Mouse (Mus musculus): ENCODE measurements around the gene Esrrg. TPM values are rescaled to one million over a fixed set of nuclear protein-coding genes. Genes with fewer than 3 reads are reported as not detected.

Gene Esrrg
- polyA plus RNA-seq (2014; fragmentation: Nextera tagmentation; extraction: Ambion mirVana): 10.2 and 14.6 TPM in 2 replicates

GRCm38 (mm10) chr1:187608261-187608921, at the start of gene Esrrg:
TSS of gene Esrrg (plus strand) at chr1:187608791.
- Histone ChIP-seq H3K27me3 (ENCODE audit: control insufficient read depth, insufficient read depth, low read length) (peaks cover 69% of the 10 kb centered on the region), H3K4me2 (replicated peaks; ENCODE audit: low read depth, low read length) (peak within 1 kb of the TSS; percentile 68), H3K27ac (ENCODE audit: low read depth, low read length) (no peak within 1 kb of the TSS), H3K36me3 (ENCODE audit: control insufficient read depth, insufficient read depth, low read length) (no peaks in the 10 kb centered on the region), H3K9me3 (ENCODE audit: control insufficient read depth, low read length) (no peaks in the 10 kb centered on the region), H3K9ac (ENCODE audit: low read depth, low read length) (peak within 1 kb of the TSS; percentile 55), H3K4me1 (replicated peaks; ENCODE audit: control insufficient read depth, insufficient read depth, low read length) (peaks cover 9% of the 10 kb centered on the region), H3K4me3 (ENCODE audit: low read depth, low read length) (peak within 1 kb of the TSS; percentile 41)
- 1% methylated on average over 21 of the region's 21 CpGs for WGBS
- no peak for ATAC-seq (ENCODE audit: low FRiP score)
- peak; percentile 59 for DNase-seq (ENCODE audit: low spot score)

GRCm38 (mm10) chr1:187583982-187584381, 24.6 kb upstream of the Esrrg start:
- no peaks in the 10 kb centered on the region for H3K36me3 ChIP-seq (ENCODE audit: control insufficient read depth, insufficient read depth, low read length)
- no peaks in the 10 kb centered on the region for H3K27me3 ChIP-seq (ENCODE audit: control insufficient read depth, insufficient read depth, low read length)
- no peaks in the 10 kb centered on the region for H3K4me1 ChIP-seq (replicated peaks; ENCODE audit: control insufficient read depth, insufficient read depth, low read length)
- ATAC-seq (ENCODE audit: low FRiP score): no peak
- no peak overlapping the region for H3K9ac ChIP-seq (ENCODE audit: low read depth, low read length)
- H3K4me3 ChIP-seq (ENCODE audit: low read depth, low read length): no peak overlapping the region
- H3K4me2 ChIP-seq (replicated peaks; ENCODE audit: low read depth, low read length): no peak overlapping the region
- DNase-seq (ENCODE audit: low spot score): no peak
- H3K27ac ChIP-seq (ENCODE audit: low read depth, low read length): no peak overlapping the region
- no peaks in the 10 kb centered on the region for H3K9me3 ChIP-seq (ENCODE audit: control insufficient read depth, low read length)

- WGBS: 92% methylated on average over 8 of the region's 8 CpGs
- DNase-seq (ENCODE audit: low spot score) (no peak), ATAC-seq (ENCODE audit: low FRiP score) (no peak)
- Histone ChIP-seq H3K27ac (ENCODE audit: low read depth, low read length) (no peak overlapping the region), H3K9ac (ENCODE audit: low read depth, low read length) (no peak overlapping the region), H3K9me3 (ENCODE audit: control insufficient read depth, low read length) (no peaks in the 10 kb centered on the region), H3K27me3 (ENCODE audit: control insufficient read depth, insufficient read depth, low read length) (no peaks in the 10 kb centered on the region), H3K4me3 (ENCODE audit: low read depth, low read length) (no peak overlapping the region), H3K36me3 (ENCODE audit: control insufficient read depth, insufficient read depth, low read length) (no peaks in the 10 kb centered on the region), H3K4me1 (replicated peaks; ENCODE audit: control insufficient read depth, insufficient read depth, low read length) (no peaks in the 10 kb centered on the region), H3K4me2 (replicated peaks; ENCODE audit: low read depth, low read length) (no peak overlapping the region)
Measured at GRCm38 (mm10) chr1:187586541-187587075, 22.0 kb upstream of the Esrrg start.

DNA sequence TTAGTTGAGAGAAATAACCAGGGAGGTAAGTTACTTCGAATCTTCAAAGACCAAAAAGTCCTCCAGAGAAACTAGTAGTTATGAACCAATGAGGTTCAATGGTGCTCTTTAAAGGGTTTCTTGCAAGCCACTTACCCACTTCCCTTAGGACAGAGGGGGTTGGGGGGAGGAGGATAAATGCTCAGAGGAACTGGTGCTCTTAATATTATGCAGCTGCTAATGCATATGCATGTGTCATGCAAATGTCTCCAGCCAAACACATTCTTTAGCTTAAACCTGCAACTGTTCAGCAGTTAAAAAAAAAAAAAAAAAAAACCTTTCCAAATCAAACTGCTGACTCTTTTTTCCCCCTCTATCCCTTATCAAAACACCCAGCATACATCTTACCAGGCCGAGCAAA, 5.6 kb upstream of the Esrrg start:
- H3K4me2 ChIP-seq (replicated peaks; ENCODE audit: low read depth, low read length): no peak overlapping the region
- H3K27me3 ChIP-seq (ENCODE audit: control insufficient read depth, insufficient read depth, low read length): peaks cover 38% of the 10 kb centered on the region
- no peaks in the 10 kb centered on the region for H3K36me3 ChIP-seq (ENCODE audit: control insufficient read depth, insufficient read depth, low read length)
- H3K4me1 ChIP-seq (replicated peaks; ENCODE audit: control insufficient read depth, insufficient read depth, low read length): peaks cover 9% of the 10 kb centered on the region
- 61% methylated on average over 2 of the region's 2 CpGs for WGBS
- no peak overlapping the region for H3K27ac ChIP-seq (ENCODE audit: low read depth, low read length)
- ATAC-seq (ENCODE audit: low FRiP score) (no peak), DNase-seq (ENCODE audit: low spot score) (peak; percentile 5)
- H3K9me3 ChIP-seq (ENCODE audit: control insufficient read depth, low read length): 0 out of 2 replicates have a peak, but pooled peaks cover 3% of the 10 kb centered on the region
- H3K4me3 ChIP-seq (ENCODE audit: low read depth, low read length): no peak overlapping the region
- no peak overlapping the region for H3K9ac ChIP-seq (ENCODE audit: low read depth, low read length)

GRCm38 (mm10) chr1:187604063-187604484, 4.5 kb upstream of the Esrrg start:
- under 1% methylated on average over 11 of the region's 11 CpGs for WGBS
- no peak for ATAC-seq (ENCODE audit: low FRiP score)
- H3K27me3 ChIP-seq (ENCODE audit: control insufficient read depth, insufficient read depth, low read length): peaks cover 48% of the 10 kb centered on the region
- no peak overlapping the region for H3K27ac ChIP-seq (ENCODE audit: low read depth, low read length)
- 0 out of 2 replicates have a peak, but pooled peaks cover 3% of the 10 kb centered on the region for H3K9me3 ChIP-seq (ENCODE audit: control insufficient read depth, low read length)
- no peak overlapping the region; the same call in 1 of the 2 replicates for H3K4me3 ChIP-seq (ENCODE audit: low read depth, low read length)
- H3K4me2 ChIP-seq (replicated peaks; ENCODE audit: low read depth, low read length): no peak overlapping the region
- H3K4me1 ChIP-seq (replicated peaks; ENCODE audit: control insufficient read depth, insufficient read depth, low read length): peaks cover 9% of the 10 kb centered on the region
- H3K36me3 ChIP-seq (ENCODE audit: control insufficient read depth, insufficient read depth, low read length): no peaks in the 10 kb centered on the region
- H3K9ac ChIP-seq (ENCODE audit: low read depth, low read length): no peak overlapping the region
- peak; percentile 48 for DNase-seq (ENCODE audit: low spot score)

DNA sequence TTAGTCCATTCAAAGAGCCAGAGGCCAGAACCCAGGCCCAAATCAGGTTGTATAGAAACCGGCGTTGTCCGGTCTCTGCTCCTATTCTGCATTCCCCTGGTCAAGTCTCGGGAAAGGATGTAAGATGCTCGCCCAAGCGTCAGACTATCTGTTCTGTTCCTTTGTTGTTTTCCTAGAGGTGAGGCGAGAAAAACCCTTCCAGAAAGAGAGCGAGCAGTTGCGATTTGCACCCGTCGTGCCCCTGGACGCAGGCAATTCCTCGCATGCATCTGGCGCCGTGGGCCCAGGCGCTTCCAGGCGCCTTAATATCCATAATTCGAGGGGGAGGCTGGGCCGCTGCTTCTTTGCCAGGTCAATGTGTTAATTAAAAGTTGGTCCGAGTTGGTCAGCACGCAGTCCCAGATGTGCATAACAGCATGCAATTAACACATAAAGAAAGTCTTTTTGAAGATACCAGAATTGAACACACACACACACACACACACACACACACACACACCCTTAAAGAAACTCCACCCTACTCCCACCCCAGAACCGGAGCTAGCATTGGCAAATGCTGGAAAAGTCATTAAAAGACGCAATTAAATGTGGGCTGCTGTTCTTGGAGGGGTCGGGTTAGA, 3.8 kb upstream of the Esrrg start:
- peaks cover 52% of the 10 kb centered on the region for H3K27me3 ChIP-seq (ENCODE audit: control insufficient read depth, insufficient read depth, low read length)
- ATAC-seq (ENCODE audit: low FRiP score) (no peak), DNase-seq (ENCODE audit: low spot score) (peak; percentile 61)
- WGBS: 2% methylated on average over 24 of the region's 24 CpGs
- no peak overlapping the region for H3K9ac ChIP-seq (ENCODE audit: low read depth, low read length)
- peak overlapping the region; percentile 20; the same call in 1 of the 2 replicates for H3K4me3 ChIP-seq (ENCODE audit: low read depth, low read length)
- no peaks in the 10 kb centered on the region for H3K36me3 ChIP-seq (ENCODE audit: control insufficient read depth, insufficient read depth, low read length)
- no peak overlapping the region for H3K27ac ChIP-seq (ENCODE audit: low read depth, low read length)
- H3K9me3 ChIP-seq (ENCODE audit: control insufficient read depth, low read length): 0 out of 2 replicates have a peak, but pooled peaks cover 3% of the 10 kb centered on the region
- peak overlapping the region; percentile 34 for H3K4me2 ChIP-seq (replicated peaks; ENCODE audit: low read depth, low read length)
- peaks cover 9% of the 10 kb centered on the region for H3K4me1 ChIP-seq (replicated peaks; ENCODE audit: control insufficient read depth, insufficient read depth, low read length)

- Histone ChIP-seq H3K4me1 (replicated peaks; ENCODE audit: control insufficient read depth, insufficient read depth, low read length) (peaks cover 9% of the 10 kb centered on the region), H3K36me3 (ENCODE audit: control insufficient read depth, insufficient read depth, low read length) (no peaks in the 10 kb centered on the region), H3K4me2 (replicated peaks; ENCODE audit: low read depth, low read length) (peak overlapping the region; percentile 34), H3K4me3 (ENCODE audit: low read depth, low read length) (peak overlapping the region; percentile 20), H3K9ac (ENCODE audit: low read depth, low read length) (no peak overlapping the region), H3K27ac (ENCODE audit: low read depth, low read length) (no peak overlapping the region), H3K9me3 (ENCODE audit: control insufficient read depth, low read length) (0 out of 2 replicates have a peak, but pooled peaks cover 3% of the 10 kb centered on the region), H3K27me3 (ENCODE audit: control insufficient read depth, insufficient read depth, low read length) (peaks cover 55% of the 10 kb centered on the region)
- WGBS: 2% methylated on average over 32 of the region's 32 CpGs
- DNase-seq (ENCODE audit: low spot score) (peak; percentile 71), ATAC-seq (ENCODE audit: low FRiP score) (peak; percentile 48; the same call in 1 of the 2 replicates)
Measured at GRCm38 (mm10) chr1:187605391-187606270, 3.0 kb upstream of the Esrrg start.

DNA sequence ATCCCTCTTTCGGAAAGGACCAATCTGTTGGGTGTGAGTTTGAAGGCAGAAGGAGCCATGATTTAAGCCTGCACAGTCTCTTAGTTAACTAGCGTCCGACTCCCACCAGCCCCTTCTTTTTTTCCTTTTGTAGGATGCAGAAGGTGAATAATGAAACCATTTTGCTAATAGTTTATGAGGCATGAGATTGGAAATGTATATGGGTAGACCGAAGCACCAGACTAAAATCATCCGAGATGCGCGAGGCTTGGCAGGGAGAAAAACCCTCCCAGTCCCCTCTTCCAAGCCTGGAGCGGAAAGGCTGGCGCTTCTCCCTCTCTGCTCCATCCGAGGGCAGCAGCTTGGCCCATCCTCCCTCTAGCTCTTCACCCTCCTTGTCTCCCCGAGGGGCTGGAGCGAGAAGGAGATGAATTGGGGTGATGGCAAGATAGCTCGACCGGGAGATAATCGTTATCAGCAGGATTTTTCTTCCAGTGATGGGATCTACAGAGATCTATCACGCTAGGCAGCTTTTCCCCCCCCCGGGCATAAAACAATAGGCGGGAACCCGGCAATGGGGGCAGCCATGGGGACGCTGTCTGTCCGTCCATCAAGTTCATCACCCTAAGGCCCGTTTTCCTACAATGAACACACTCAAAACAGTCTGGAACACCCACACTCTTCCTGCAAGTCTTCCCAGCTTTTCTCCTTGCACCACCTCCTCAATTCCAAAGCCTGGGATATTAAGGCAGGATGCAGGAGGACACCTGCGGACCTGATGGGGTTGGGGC, 2.1 kb upstream of the Esrrg start:
- H3K9me3 ChIP-seq (ENCODE audit: control insufficient read depth, low read length): no peaks in the 10 kb centered on the region
- H3K4me1 ChIP-seq (replicated peaks; ENCODE audit: control insufficient read depth, insufficient read depth, low read length): peaks cover 9% of the 10 kb centered on the region
- H3K36me3 ChIP-seq (ENCODE audit: control insufficient read depth, insufficient read depth, low read length): no peaks in the 10 kb centered on the region
- H3K9ac ChIP-seq (ENCODE audit: low read depth, low read length): no peak overlapping the region
- H3K4me3 ChIP-seq (ENCODE audit: low read depth, low read length): no peak overlapping the region
- H3K4me2 ChIP-seq (replicated peaks; ENCODE audit: low read depth, low read length): 0 out of 2 replicates have a peak overlapping the region, but pooled peaks have one; percentile 3
- ATAC-seq (ENCODE audit: low FRiP score) (no peak), DNase-seq (ENCODE audit: low spot score) (peak; percentile 50)
- whole genome bisulfite sequencing: 2% methylated on average over 23 of the region's 23 CpGs
- H3K27me3 ChIP-seq (ENCODE audit: control insufficient read depth, insufficient read depth, low read length): peaks cover 62% of the 10 kb centered on the region
- no peak overlapping the region for H3K27ac ChIP-seq (ENCODE audit: low read depth, low read length)

Measured in hindbrain, embryonic 11.5 days (tissue).